Mouse (Mus musculus) natural killer cell, adult 2 months (primary cell): Measurements from ENCODE around the gene Ifitm1.
A peak's percentile ranks its signal among the peaks of the same experiment; 100 is the strongest.
"Not testable (repeated sequence)": the region's sequence is repeated elsewhere in the genome, so short reads cannot be mapped to it uniquely, and the experiment has no call there.

Experiments
- DNase-seq, 2 experiments: peaks; one replicate each; pipeline ENCODE4 v3.0.0; 2022; ENCODE audit warnings: low spot score in 2 of 2

Gene Ifitm1

GRCm38 (mm10) chr7:140974940-140975339 lies 7.9 kb downstream of the Ifitm1 start:
- DNase-seq = no peak

DNA sequence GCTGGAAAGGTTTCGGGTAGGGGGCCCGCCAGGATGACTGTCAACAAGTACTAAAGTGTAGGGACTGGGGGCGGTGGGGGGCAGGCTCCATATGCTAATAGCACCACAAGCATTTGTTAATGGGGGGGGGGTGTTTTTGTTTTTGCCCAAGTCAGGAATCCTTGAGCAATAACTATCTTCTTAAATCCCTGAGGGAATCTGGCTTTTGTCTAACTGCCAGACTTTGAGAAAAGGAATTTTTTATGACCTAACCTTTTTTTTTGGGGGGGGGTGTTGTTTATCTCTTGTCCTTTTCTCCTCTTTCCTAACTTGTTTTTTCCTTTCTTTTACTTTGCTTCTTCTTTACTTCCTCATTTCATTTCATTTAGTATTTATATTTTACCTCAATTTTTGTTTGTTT lies 8.4 kb downstream of the Ifitm1 start:
- no peak for DNase-seq

DNA sequence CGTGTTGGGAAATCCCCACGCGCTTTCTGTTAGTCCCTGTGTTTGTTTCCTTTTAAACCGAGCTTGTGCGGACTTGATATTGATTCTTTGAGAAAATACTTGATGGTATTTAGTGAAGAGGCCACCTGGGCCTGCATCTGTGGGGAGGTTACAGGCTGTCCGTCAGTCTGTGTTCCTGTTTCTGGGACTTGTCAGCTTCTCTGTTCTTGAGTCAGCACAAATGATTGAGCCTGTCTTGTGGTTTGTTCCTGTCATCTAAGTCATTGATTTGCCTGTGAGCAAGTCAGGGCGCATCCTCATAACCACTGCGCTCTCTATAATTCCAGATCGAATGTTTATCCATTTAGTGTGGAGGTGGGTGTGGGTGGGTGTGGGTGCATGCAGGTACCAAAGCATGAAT lies 9.7 kb downstream of the Ifitm1 start:
- DNase-seq = not testable (repeated sequence)

DNA sequence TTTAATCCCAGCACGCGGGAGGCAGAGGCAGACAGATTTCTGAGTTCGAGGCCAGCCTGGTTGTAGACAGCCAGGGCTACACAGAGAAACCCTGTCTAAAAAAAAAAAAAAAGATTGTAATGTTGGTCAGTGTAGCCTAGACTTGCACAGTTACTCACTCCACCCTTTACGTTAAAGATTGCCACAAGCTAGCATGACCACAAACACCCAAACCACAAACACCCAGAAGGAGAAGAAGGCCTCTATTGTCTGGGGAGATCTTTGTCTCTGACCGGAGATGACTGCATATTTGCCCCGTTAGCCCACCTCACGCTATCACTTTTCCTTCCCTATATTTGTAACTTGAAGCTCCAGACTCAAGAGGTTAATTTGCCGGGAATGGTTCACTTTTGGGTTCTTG lies 14.7 kb downstream of the Ifitm1 start:
- DNase-seq = peak; percentile 73 to 89

- peak; percentile 15 to 59 for DNase-seq
Measured at GRCm38 (mm10) chr7:140982971-140983370, 15.9 kb downstream of the Ifitm1 start.

GRCm38 (mm10) chr7:140987182-140988138 lies 20.4 kb downstream of the Ifitm1 start:
- DNase-seq = no peak

DNA sequence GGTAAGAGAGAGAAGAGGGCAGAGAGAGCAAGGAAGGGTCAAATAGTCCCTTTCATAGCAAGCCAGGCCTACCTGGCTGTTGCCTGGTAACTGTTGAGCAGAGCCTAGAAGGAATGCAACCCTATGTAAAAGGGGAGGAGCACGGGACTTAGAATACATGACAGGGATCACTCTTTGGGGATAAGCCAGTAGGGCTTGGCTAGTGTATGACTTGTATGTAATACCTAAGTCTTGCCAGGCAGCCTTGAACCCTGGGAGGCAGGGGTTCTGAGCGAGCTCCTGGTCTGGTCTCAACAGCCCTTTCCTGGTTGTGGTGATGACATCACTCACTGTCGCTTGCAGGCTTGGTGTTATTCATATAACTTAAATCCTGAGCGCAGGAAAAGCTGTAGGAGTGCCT lies 22.0 kb downstream of the Ifitm1 start:
- DNase-seq = no peak

- DNase-seq = no peak
Measured at GRCm38 (mm10) chr7:140990185-140990584, 23.2 kb downstream of the Ifitm1 start.

GRCm38 (mm10) chr7:140990622-140991021 lies 23.6 kb downstream of the Ifitm1 start:
- DNase-seq = no peak

- no peak for DNase-seq
Measured at GRCm38 (mm10) chr7:140991117-140991689, 24.2 kb downstream of the Ifitm1 start.

DNA sequence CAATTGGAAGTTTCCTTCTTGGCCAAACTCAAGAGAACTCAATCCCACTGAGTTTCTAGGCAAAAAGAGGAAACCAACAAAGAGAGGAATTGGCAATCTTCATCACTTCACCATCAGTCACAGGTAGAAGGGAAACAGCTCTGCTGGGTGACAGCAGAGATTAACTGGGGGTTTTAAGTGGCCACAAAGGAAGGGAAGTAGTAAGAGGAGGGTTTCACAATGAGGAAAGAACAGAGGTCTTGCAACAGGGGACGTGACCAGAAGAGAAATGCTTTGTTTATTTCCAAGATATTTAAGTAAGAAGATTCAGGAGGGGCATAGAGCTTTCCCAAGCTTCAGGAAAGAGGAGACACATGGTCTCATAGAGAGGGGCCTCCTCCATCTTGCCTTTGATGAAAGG lies 30.8 kb downstream of the Ifitm1 start:
- no peak for DNase-seq

GRCm38 (mm10) chr7:140998853-140999700 lies 32.1 kb downstream of the Ifitm1 start:
- no peak for DNase-seq

- no peak for DNase-seq
Measured at GRCm38 (mm10) chr7:141000881-141001708, 34.1 kb downstream of the Ifitm1 start.

DNA sequence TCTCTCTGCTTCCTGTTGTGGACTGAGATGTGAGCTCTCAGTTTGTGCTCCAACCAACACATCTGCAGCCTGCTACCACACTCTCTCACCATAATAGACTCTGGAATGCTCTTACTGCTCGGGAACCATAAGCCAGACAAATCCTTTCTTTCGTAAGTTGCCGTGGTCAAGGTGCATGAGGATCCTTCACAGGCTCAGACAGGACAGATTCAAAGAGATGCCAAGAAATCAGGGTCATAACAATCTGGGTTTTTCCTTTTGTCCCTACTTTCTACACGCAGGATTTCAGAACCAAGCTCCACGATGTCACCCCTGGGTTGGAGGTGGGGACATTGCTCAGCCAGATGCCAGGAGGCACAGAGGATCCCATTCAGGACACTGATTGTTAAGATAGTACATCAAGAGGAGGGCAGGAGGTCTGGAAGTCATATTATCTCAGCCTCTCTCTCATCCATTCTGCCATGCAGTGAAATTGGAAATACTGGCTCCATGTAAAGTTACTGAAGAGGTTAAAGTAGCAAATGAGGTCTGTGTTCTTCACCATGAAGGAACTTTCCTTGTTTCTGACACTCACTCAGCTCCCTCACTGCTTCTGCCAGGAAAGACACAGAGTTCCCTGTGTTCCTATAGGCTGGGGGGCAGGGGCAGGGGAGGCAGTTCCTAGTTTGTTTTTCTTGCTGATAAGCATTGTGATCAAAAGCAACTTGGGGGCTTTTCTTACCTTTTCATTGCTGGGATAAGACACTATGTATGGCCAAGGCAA lies 36.4 kb downstream of the Ifitm1 start:
- DNase-seq = no peak

- DNase-seq = no peak
Measured at GRCm38 (mm10) chr7:141006446-141006845, 39.4 kb downstream of the Ifitm1 start.

GRCm38 (mm10) chr7:141006914-141007313 lies 39.9 kb downstream of the Ifitm1 start:
- DNase-seq = no peak

DNA sequence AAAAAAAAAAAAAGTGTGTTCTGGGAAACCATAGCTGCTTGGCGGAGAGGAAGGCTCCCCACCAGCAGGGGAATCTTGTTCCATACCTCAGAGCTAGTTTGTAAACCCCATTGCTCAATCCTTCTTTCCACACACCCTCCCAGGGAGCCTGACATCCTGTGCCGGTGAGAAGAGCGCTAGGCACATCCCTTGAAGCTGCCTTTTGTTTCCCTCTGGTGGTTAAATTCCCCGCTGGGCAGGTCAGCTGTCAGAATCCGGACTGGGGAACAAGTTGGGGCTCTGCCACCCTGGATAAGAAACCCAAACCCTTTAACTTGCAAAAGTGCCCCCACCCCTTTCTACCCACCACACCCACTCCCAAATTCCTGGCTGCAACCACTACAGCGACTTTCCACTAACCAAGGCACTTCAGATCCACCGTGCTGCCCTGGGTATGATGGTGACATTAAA lies 41.3 kb downstream of the Ifitm1 start:
- no peak for DNase-seq

DNA sequence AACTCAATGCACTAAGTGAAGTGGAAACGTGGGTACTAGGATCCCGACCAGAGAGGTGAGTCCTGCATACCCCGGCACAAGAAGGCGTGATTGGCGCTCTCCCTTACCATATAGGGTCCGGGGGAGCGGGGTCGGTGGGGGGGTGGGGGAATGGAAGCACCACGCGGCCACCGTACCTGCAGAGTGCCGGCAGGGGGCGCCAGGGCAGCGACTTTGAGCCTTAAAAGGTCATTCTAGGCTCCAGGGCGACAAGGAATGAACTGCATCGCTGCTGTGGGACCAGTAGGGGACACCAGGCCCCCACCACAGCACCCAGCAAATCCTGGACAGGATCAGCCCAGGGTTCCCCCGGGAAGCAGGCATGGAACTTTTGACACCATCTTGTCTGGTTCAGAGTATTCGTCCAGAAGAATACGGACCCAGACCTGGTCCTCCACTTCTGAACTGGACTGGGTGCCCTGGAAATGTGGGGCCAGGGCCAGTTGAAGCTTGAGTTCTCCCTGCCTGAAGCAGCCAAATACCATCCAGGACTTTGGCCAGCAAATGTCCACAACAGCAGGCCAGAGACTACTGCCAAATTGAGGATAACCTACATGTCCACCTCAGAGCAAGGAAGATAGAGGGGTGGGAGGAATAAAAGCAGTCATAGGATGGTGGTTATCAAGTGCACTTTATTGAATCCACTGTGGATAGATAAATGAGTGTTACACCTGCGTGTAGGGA lies 42.1 kb downstream of the Ifitm1 start:
- peak; percentile 40 to 70 for DNase-seq

DNA sequence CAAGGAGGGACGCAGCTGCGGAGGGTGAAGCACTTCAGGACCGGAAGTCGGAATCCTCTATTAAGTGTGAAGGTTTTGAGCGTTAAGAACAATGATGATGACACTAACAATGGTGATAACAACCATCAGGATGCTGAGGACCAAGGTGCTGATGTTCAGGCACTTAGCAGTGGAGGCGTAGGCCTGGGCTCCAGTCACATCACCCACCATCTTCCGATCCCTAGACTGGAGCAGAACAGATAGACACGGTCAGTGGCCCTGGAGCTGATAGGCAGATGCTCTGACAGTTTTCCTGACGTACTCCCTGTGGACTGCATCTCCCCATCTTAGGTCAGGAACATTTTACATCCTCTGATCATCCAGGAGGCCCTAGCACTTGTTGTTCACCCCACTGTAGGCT lies 42.6 kb downstream of the Ifitm1 start:
- no peak for DNase-seq

GRCm38 (mm10) chr7:141010593-141010992 lies 43.6 kb downstream of the Ifitm1 start, which contains the start of gene Ifitm3:
TSS of gene Ifitm3 (minus strand) at chr7:141010770.
- DNase-seq = no peak
